Mouse (Mus musculus) testis, adult 2 months (tissue): Measurements from ENCODE around the gene Dirc2.

Source experiments
- CTCF ChIP-seq: fragments of 200-500 bp; IDR thresholded peaks from 2 replicates; pipeline ENCODE4 v1.5.1; 2012; ENCODE audit warnings: low read depth, mild to moderate bottlenecking, inconsistent platforms, low read length, moderate library complexity; ENCODE audit not compliant: control insufficient read depth, insufficient read depth, insufficient replicate concordance
- POLR2A ChIP-seq: fragments of 200-500 bp; IDR thresholded peaks from 2 replicates; pipeline ENCODE4 v1.6.1; 2012; ENCODE audit warnings: low read depth, mild to moderate bottlenecking, inconsistent platforms, low read length, moderate library complexity; ENCODE audit not compliant: control insufficient read depth

DNA sequence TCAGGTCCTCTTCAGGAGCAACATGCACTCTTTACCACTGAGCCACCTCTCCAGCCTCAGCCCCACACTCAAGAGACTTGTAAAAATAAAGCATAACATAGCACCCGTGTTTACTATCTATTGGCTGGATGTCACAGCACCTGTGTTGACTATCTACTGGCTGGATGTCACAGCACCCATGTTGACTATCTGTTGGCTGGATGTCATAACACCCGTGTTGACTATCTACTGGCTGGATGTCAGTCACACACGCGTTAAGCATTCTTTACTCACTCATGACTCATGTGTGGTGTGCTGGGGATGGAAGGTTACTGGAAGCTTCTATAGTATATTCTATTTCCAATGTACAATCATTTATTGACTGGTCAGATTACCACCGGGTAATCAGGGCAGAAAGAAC is 62.2 kb downstream of the Dirc2 start:
- TF ChIP-seq CTCF (no peak), POLR2A (no peak)
